Mouse (Mus musculus): ENCODE measurements at regions not wholly inside any gene's neighbourhood (a gene's known extent, or its start where the extent isn't known, plus 50 kb on each side); places are given as distances from the start of the nearest gene placed in this dataset.
A peak's percentile ranks its signal among the peaks of the same experiment; 100 is the strongest.

- ATAC-seq, result no peak
Observed at GRCm38 (mm10) chr12:110387567-110387966, 59.4 kb upstream of the Ppp2r5c start.

DNA sequence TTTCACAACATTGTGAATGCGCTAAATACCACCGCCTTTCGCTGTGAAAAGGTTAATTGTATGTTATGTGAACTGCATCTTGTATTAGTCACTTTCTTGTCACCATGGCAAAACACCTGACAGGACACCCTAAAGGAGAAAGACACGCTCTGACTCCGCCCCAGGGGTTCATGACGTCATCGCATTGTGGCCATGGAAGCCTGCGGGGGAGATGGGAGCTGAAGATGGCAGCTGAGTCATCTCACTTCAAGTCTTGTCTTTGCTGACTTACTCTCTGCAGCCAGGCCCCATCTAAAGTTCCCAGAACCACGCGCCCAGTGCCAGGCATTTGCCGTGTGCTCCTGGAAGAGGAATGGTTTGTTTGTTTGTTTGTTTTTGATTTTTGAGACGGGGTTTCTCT, 57.5 kb upstream of the Ppp2r5c start:
- peak; percentile 74 for ATAC-seq

DNA sequence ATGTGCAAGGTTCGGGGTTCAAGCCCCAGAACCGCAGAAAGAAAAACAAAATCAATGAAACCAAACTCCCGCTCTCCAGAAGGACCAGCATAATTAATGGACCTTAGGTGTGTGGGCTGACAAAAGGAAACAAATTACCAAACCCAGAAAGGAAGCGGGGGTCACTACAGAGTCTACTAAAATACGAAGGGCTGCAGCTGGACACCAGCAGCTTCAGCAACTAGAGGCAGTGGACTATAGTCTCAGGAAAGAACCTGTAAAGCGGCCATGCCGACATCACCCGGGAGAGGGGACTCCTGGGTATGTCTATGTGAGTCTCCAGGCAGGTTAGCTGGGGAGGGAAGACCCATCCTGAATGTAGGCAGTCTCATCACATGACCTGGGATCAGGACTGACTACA, 55.5 kb upstream of the Ppp2r5c start:
- ATAC-seq, result no peak

GRCm38 (mm10) chr12:110393555-110393954, 53.4 kb upstream of the Ppp2r5c start:
- peak; percentile 76 for ATAC-seq
